Mouse (Mus musculus) lung, postnatal 36 days (tissue): Measurements from ENCODE around the gene Mmp11.
A peak's percentile ranks its signal among the peaks of the same experiment; 100 is the strongest.

ENCODE experiments used
- DNase-seq: peaks from one replicate; pipeline ENCODE4 v3.0.0; 2022; ENCODE audit warnings: mixed read lengths

Mmp11 gene

GRCm38 (mm10) chr10:75937851-75938643 lies 1.8 kb upstream of the Mmp11 start:
- DNase-seq = no peak

GRCm38 (mm10) chr10:75936909-75937667 lies 792 bp upstream of the Mmp11 start:
- DNase-seq = no peak

GRCm38 (mm10) chr10:75934991-75935390 lies 1.3 kb downstream of the Mmp11 start:
- DNase-seq = no peak

- no peak for DNase-seq
Observed at GRCm38 (mm10) chr10:75932891-75933290, 3.4 kb downstream of the Mmp11 start, which contains the start of gene Chchd10. TSS of gene Chchd10 (plus strand) at chr10:75933130.

- peak; percentile 56 for DNase-seq
Observed at GRCm38 (mm10) chr10:75932081-75932678, 4.1 kb downstream of the Mmp11 start.

GRCm38 (mm10) chr10:75931311-75931710 lies 5.0 kb downstream of the Mmp11 start:
- DNase-seq = no peak

- DNase-seq = peak; percentile 55
Observed at GRCm38 (mm10) chr10:75930304-75930703, 6.0 kb downstream of the Mmp11 start.

GRCm38 (mm10) chr10:75926396-75926795 lies 9.9 kb downstream of the Mmp11 start:
- DNase-seq = no peak

- DNase-seq = peak; percentile 49
Observed at GRCm38 (mm10) chr10:75924324-75924723, 12.0 kb downstream of the Mmp11 start.

GRCm38 (mm10) chr10:75921726-75922560 lies 14.4 kb downstream of the Mmp11 start:
- DNase-seq = no peak

GRCm38 (mm10) chr10:75921026-75921725 lies 15.1 kb downstream of the Mmp11 start, which contains the start of gene Smarcb1:
TSS of gene Smarcb1 (minus strand) at chr10:75921617.
- peak; percentile 97 for DNase-seq

GRCm38 (mm10) chr10:75919026-75919425 lies 17.3 kb downstream of the Mmp11 start:
- peak; percentile 74 for DNase-seq

- no peak for DNase-seq
Observed at GRCm38 (mm10) chr10:75916840-75917239, 19.5 kb downstream of the Mmp11 start.

GRCm38 (mm10) chr10:75915557-75915956 lies 20.7 kb downstream of the Mmp11 start:
- DNase-seq = peak; percentile 60

GRCm38 (mm10) chr10:75913013-75913589 lies 23.2 kb downstream of the Mmp11 start:
- DNase-seq = no peak

GRCm38 (mm10) chr10:75910698-75911097 lies 25.6 kb downstream of the Mmp11 start:
- no peak for DNase-seq

- DNase-seq = no peak
Observed at GRCm38 (mm10) chr10:75906882-75907281, 29.4 kb downstream of the Mmp11 start.

GRCm38 (mm10) chr10:75904391-75904790 lies 31.9 kb downstream of the Mmp11 start:
- no peak for DNase-seq

GRCm38 (mm10) chr10:75898846-75899245 lies 37.5 kb downstream of the Mmp11 start:
- DNase-seq = peak; percentile 71

GRCm38 (mm10) chr10:75898039-75898564 lies 38.2 kb downstream of the Mmp11 start:
- no peak for DNase-seq

- peak; percentile 91 for DNase-seq
Observed at GRCm38 (mm10) chr10:75897373-75897772, 38.9 kb downstream of the Mmp11 start.
